Mouse (Mus musculus) layer of hippocampus, postnatal 14 days (tissue): ENCODE results near the gene Unc45b. TPM values are rescaled to one million over a fixed set of nuclear protein-coding genes. Genes with fewer than 3 reads are reported as not detected.
A peak's percentile ranks its signal among the peaks of the same experiment; 100 is the strongest.
"Not testable (repeated sequence)": the region's sequence is repeated elsewhere in the genome, so short reads cannot be mapped to it uniquely, and the experiment has no call there.

Experiments used
- DNase-seq, 2 experiments: peaks; one replicate each; pipeline ENCODE4 v3.0.0; 2021 to 2022; ENCODE audit warnings: low spot score in 2 of 2, mixed read lengths in 1 of 2
- total RNA-seq, 2 experiments: library from RNA; stranded (reverse); gene quantifications; 2 replicates each; pipeline ENCODE4 v1.2.3; 2021

Gene Unc45b
- total RNA-seq, 2 experiments from 2014 or later, result 4.0 to 5.8 TPM

GRCm38 (mm10) chr11:82943336-82943735, 33.0 kb downstream of the Unc45b start:
- DNase-seq, result no peak

GRCm38 (mm10) chr11:82945636-82946035, 35.3 kb downstream of the Unc45b start:
- no peak for DNase-seq

- DNase-seq, result no peak
These were observed 37.1 kb downstream of the Unc45b start for GRCm38 (mm10) chr11:82947457-82947856.

- no peak for DNase-seq
These were observed 38.7 kb downstream of the Unc45b start for GRCm38 (mm10) chr11:82949036-82949435.

GRCm38 (mm10) chr11:82950736-82951481, 40.6 kb downstream of the Unc45b start, which contains the start of gene Slfn5:
Gene Slfn5, plus strand, starts transcription at chr11:82951349.
- DNase-seq, result no peak

- no peak for DNase-seq
These were observed 41.7 kb downstream of the Unc45b start for GRCm38 (mm10) chr11:82951865-82952611.

- DNase-seq, result no peak
These were observed 42.5 kb downstream of the Unc45b start for GRCm38 (mm10) chr11:82952612-82953542.

- DNase-seq, result no peak
These were observed 44.3 kb downstream of the Unc45b start for GRCm38 (mm10) chr11:82954631-82955030.

DNA sequence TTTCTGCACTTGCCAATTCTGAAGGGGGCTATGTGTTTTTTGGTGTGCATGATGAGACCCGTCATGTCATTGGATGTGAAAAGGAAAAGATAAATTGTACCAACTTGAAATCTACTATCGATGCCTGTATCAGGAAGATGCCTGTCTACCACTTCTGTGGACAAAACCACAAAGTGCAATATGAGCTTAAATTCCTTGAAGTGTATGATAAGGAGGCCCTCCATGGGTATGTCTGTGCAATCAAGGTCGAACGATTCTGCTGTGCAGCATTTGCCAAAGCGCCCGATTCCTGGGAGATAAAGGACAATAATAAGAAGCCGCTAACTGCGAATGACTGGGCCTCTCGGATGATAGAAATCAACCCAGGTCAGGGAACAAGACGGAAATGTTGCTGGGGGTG, 46.6 kb downstream of the Unc45b start:
- DNase-seq, result no peak

- DNase-seq, result peak; percentile 9 to 19
These were observed 49.3 kb downstream of the Unc45b start for GRCm38 (mm10) chr11:82959613-82960012.

DNA sequence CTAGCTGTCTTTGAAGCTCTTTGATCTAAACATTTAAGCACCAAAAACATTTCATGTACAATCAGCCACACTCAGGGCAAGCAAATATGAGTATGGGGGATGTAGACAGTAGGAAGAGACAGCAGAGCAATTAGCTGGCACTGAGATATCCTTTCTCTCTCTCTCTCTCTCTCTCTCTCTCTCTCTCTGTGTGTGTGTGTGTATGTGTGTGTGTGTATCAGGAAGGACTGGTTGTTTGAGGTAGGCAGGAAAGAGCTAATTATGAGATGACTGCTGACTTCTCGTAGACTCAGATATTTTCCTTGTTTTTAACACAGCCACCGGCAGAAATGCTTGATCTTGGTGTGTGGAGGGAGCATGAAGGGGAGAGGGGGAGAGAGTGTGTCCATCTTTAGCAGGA, 51.4 kb downstream of the Unc45b start:
- DNase-seq, result no peak

- DNase-seq, result no peak
These were observed 51.9 kb downstream of the Unc45b start for GRCm38 (mm10) chr11:82962215-82962614.

DNA sequence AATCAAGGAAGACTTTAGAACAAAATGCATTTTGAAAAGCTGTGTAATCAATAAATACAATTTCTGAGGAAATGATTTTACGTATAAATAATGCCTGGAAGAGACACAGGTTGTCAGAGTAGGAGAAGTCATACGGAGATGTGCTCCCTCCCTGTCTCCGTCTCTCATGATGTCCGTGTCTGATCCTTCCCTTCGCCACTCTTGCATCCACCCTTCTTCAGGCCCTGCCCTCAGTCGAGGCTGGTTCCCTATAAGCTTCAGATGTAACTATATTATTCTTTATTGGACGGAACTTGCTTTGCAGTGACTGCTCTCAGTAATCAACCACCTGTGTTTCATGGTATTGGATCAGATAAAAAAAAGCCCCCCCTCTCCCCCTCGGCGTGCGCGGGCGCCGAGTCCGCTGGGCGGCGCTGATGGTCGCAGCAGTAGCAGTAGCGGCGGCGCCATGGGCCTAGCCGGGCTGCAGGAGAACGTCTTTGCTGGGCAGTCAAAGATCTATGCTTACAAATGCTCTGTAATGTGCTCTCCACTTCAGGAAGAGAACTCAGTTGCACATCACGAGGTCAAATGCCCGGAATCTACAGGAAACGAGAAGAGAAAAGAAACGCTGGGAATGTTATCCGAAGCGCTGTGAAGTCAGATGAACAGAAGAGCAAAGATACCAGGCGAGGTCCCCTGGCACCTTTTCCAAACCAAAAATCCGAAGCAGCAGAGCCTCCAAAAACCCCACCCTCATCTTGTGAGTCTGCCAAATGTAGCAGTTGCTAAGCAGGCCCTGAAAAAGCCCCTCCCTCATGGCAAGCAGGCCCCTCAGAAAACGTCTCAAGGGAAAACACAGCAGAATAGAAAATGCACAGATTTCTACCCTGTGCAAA, 60.6 kb downstream of the Unc45b start:
- DNase-seq, result peak; percentile 24 to 41

GRCm38 (mm10) chr11:82971590-82971974, 61.2 kb downstream of the Unc45b start:
- DNase-seq, result no peak

- DNase-seq, result no peak
These were observed 63.6 kb downstream of the Unc45b start for GRCm38 (mm10) chr11:82973916-82974315.

DNA sequence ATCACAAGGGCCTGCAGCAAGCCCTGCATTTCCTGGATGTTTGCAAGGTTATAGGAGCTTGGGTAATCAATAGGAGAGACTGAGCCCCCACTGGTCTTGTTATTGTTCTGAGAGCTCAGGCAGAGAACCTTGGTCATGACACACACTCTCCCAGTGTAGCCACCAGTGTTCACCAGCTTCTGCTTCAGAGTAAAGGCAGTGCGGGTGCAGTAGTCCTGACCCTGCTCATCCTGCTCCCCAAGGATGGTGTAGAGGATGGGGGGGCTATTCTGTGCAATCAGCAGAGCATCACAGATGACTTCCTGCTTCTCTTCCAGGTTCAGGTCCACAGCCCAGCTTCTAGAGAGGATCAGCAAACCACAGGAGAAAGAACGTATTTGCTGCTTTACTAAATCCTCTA, 72.1 kb downstream of the Unc45b start:
- not testable (repeated sequence) for DNase-seq

- no peak for DNase-seq
These were observed 72.8 kb downstream of the Unc45b start for GRCm38 (mm10) chr11:82983193-82983592.

DNA sequence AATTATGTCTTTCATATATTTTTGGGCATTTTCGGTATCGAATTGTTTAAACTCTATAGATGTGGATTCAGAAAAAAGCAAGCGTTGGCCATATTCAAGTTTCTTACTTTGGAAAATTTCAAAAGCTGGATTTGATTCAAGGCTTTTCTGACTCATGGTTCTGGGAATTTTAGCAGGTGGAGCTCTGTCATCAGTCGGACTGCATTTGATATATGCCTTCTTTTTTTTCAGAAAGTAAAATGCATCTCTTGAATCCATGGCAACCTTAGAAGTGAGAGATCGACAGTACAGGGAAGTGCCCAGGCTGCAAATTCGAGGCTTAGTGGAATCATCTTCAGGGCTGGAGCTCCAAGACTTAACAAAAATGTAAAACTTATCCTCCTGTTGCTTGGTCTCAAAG, 77.3 kb downstream of the Unc45b start:
- no peak for DNase-seq

DNA sequence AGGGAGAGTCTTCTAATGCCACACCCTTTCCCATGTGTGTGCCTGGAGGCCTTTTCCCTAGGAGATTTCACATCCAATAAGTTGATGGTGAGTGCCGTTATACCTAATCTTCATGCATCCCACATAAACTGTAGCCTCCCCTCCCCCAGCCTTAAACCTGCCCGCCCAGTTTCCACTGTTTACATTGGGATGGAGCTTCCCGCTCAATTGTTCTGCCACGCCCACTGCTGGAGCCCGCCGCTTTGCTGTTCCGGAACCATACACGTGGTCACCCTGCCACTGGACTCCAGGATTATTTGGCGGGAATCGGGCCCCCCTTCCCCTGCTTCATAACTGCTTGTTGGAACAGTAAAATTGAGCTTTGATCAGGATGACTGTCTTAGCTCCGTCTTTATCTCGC, 79.0 kb downstream of the Unc45b start:
- no peak for DNase-seq

DNA sequence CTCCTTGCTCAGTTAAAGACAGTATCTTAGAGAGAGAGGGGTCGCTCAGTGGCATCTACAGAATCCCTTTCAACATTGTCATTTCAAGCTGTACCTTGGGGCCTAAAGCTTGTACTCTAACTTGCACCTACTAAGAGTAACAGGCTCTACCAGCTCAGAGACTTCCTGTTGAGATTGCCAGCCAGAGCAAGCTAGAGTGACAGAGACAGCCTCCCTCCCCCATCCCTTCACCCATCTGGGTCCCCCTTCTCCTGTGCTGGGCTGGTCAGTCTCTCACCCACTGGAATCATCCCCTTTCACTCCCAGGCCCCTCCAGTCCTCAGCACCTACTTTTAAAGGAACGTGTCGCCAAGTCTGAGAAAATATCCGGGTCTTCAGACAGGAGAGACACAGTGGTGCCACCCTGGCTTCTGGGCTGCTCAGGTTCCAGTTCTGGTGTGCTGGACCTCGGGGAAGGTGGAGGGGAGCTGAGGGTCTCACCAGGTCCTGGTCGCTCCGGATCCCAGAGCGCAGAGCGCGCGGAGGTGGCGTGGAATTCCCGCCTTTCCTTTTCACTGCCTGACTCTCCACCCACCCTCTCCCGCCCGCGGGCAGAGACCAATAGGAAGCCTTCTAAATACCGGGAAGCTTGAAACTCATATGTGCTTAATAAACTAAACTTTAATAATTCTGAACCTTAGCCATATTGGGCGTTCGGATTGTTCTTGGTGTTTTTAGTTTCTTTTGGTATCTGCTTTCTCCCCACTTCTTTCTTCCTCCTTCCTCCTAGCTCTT, 80.4 kb downstream of the Unc45b start:
- DNase-seq, result not testable (repeated sequence)
